Mouse (Mus musculus) cerebellum, adult 9-10 months (tissue): ENCODE results near the gene Txndc8.

ENCODE experiments used
- DNase-seq: peaks from one replicate; pipeline ENCODE4 v3.0.0; 2022

Gene Txndc8

GRCm38 (mm10) chr4:57956029-57956960, 52.6 kb downstream of the Txndc8 start, which contains the start of gene Txn1:
TSS of gene Txn1 (minus strand) at chr4:57956411.
- DNase-seq, result peak; percentile 96

- peak; percentile 66 for DNase-seq
Measured at GRCm38 (mm10) chr4:57955544-57955958, 53.4 kb downstream of the Txndc8 start.

DNA sequence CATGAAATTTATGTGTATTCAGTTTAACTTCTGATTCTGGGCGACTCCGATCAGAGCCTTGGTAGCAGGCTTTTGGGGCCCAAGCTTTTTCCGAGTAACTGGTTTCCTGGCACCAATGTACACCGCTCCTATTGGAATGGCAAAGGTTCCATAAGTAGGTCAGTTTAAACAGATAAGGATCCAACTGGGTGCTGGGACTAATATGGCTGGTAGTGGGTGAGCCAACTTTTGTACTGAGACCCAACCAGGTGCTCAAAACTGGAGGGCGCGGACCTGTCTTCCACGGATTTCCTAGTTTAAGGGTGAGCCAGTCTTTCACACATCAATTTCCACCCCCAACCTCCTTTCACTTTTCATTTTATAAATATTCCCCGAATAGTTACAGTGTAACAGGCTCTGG, 53.9 kb downstream of the Txndc8 start:
- peak; percentile 29 for DNase-seq

DNA sequence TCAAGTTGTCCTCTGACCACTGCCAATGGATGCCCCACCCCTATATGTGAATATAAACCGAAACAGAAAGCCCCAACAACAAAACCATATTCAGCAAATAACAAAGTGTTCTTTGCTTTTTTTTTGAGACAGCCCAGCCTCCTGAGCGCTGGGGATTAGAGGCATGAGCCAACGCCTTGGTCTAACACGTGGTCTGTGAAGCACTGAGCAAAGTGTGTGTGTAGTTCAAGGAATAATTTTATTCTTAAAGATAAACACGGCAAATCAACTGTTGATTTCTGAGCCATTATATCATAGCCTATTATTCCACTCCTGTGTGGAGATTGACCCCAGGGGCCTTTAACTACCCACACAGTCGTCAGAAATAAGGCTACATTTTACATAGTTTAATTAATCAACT, 54.3 kb downstream of the Txndc8 start:
- peak; percentile 21 for DNase-seq

GRCm38 (mm10) chr4:57953796-57954195, 55.1 kb downstream of the Txndc8 start:
- no peak for DNase-seq

GRCm38 (mm10) chr4:57952891-57953290, 56.0 kb downstream of the Txndc8 start:
- DNase-seq, result no peak

- no peak for DNase-seq
Measured at GRCm38 (mm10) chr4:57952416-57952815, 56.5 kb downstream of the Txndc8 start.

GRCm38 (mm10) chr4:57949866-57950265, 59.1 kb downstream of the Txndc8 start:
- no peak for DNase-seq

- no peak for DNase-seq
Measured at GRCm38 (mm10) chr4:57947476-57947875, 61.4 kb downstream of the Txndc8 start.

DNA sequence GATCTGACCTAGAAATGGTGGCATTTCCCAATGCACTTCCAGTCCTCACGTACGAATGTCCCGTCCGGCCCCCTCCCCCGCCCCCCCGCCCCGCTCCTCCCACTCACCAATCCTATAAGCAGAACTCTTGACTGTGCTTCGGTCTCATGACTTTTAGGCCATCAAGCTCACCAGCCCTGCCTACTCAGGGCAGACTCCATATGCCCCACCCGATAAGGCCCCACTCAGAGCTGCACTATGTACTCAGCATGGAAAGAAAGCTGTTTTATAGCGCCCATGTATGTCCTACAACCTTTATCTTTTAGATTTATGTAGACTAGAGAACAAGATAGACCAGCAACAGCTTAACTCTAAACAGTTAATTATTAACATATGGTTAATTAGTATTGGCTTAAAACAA, 61.9 kb downstream of the Txndc8 start:
- no peak for DNase-seq

- DNase-seq, result no peak
Measured at GRCm38 (mm10) chr4:57942892-57943291, 66.0 kb downstream of the Txndc8 start.

DNA sequence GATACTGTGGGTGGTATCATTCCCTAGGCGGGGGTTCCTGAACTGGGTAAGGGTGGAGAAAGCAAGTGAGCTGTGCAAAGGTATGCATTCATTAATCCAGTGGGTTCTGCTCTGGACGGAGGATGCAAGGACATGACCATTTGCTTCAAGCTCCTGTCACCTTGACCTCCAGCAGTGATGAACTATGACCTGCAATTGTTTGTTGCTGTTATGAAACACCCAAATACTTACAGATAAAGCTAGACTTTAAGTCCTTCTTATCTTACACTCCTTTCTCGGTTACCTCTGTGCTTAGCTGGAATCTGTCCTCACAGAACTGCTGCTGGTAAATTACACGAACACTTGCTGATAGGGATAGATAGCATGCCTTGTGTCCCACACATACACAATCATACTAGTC, 68.3 kb downstream of the Txndc8 start:
- no peak for DNase-seq

- no peak for DNase-seq
Measured at GRCm38 (mm10) chr4:57937292-57937691, 71.6 kb downstream of the Txndc8 start.

- DNase-seq, result no peak
Measured at GRCm38 (mm10) chr4:57934181-57934580, 74.7 kb downstream of the Txndc8 start.
